Mouse (Mus musculus): ENCODE measurements at regions not wholly inside any gene's neighbourhood (a gene's known extent, or its start where the extent isn't known, plus 50 kb on each side); places are given as distances from the start of the nearest gene placed in this dataset.

GRCm38 (mm10) chr16:76577206-76577605, 203.6 kb upstream of the Nrip1 start:
- no peak overlapping the region for H3K9ac ChIP-seq (ENCODE audit: low read depth, low read length)
- WGBS (ENCODE audit: insufficient replicate concordance) = 82% methylated on average over 2 of the region's 2 CpGs
- H3K36me3 ChIP-seq (ENCODE audit: control insufficient read depth, insufficient read depth, low read length) = no peaks in the 10 kb centered on the region
- no peak overlapping the region for H3K27ac ChIP-seq (ENCODE audit: low read depth, low read length)
- ATAC-seq (replicated peaks; ENCODE audit: insufficient number of reproducible peaks, low FRiP score, low TSS enrichment) = no peak
- H3K27me3 ChIP-seq (ENCODE audit: control insufficient read depth, insufficient read depth, low read length) = no peaks in the 10 kb centered on the region
- H3K4me1 ChIP-seq (ENCODE audit: control insufficient read depth, insufficient read depth, low read length) = no peaks in the 10 kb centered on the region
- no peak overlapping the region for H3K4me3 ChIP-seq (ENCODE audit: low read depth, low read length)
- H3K9me3 ChIP-seq (replicated peaks; ENCODE audit: control insufficient read depth, low read length) = no peaks in the 10 kb centered on the region
- no peak overlapping the region for H3K4me2 ChIP-seq

GRCm38 (mm10) chr16:76575281-76575680, 201.7 kb upstream of the Nrip1 start:
- Histone ChIP-seq H3K27me3 (ENCODE audit: control insufficient read depth, insufficient read depth, low read length) (no peaks in the 10 kb centered on the region), H3K4me1 (ENCODE audit: control insufficient read depth, insufficient read depth, low read length) (no peaks in the 10 kb centered on the region), H3K27ac (ENCODE audit: low read depth, low read length) (no peak overlapping the region), H3K4me2 (no peak overlapping the region), H3K4me3 (ENCODE audit: low read depth, low read length) (no peak overlapping the region), H3K9ac (ENCODE audit: low read depth, low read length) (no peak overlapping the region), H3K9me3 (replicated peaks; ENCODE audit: control insufficient read depth, low read length) (no peaks in the 10 kb centered on the region), H3K36me3 (ENCODE audit: control insufficient read depth, insufficient read depth, low read length) (no peaks in the 10 kb centered on the region)
- WGBS (ENCODE audit: insufficient replicate concordance) = 64% methylated on average over 3 of the region's 3 CpGs
- no peak for ATAC-seq (replicated peaks; ENCODE audit: insufficient number of reproducible peaks, low FRiP score, low TSS enrichment)

- peak overlapping the region; percentile 1; the same call in 1 of the 2 replicates for H3K4me2 ChIP-seq
- H3K27ac ChIP-seq (ENCODE audit: low read depth, low read length) = no peak overlapping the region
- no peak overlapping the region for H3K4me3 ChIP-seq (ENCODE audit: low read depth, low read length)
- no peaks in the 10 kb centered on the region for H3K36me3 ChIP-seq (ENCODE audit: control insufficient read depth, insufficient read depth, low read length)
- H3K9me3 ChIP-seq (replicated peaks; ENCODE audit: control insufficient read depth, low read length) = no peaks in the 10 kb centered on the region
- ATAC-seq (replicated peaks; ENCODE audit: insufficient number of reproducible peaks, low FRiP score, low TSS enrichment) = no peak
- 13% methylated on average over 11 of the region's 11 CpGs for WGBS (ENCODE audit: insufficient replicate concordance)
- H3K27me3 ChIP-seq (ENCODE audit: control insufficient read depth, insufficient read depth, low read length) = no peaks in the 10 kb centered on the region
- H3K9ac ChIP-seq (ENCODE audit: low read depth, low read length) = no peak overlapping the region
- H3K4me1 ChIP-seq (ENCODE audit: control insufficient read depth, insufficient read depth, low read length) = no peaks in the 10 kb centered on the region
These were observed 192.6 kb upstream of the Nrip1 start for GRCm38 (mm10) chr16:76566220-76566619.

- no peak overlapping the region for H3K4me3 ChIP-seq (ENCODE audit: low read depth, low read length)
- H3K27me3 ChIP-seq (ENCODE audit: control insufficient read depth, insufficient read depth, low read length) = no peaks in the 10 kb centered on the region
- 81% methylated on average over 4 of the region's 4 CpGs for WGBS (ENCODE audit: insufficient replicate concordance)
- no peaks in the 10 kb centered on the region for H3K9me3 ChIP-seq (replicated peaks; ENCODE audit: control insufficient read depth, low read length)
- H3K9ac ChIP-seq (ENCODE audit: low read depth, low read length) = no peak overlapping the region
- no peaks in the 10 kb centered on the region for H3K4me1 ChIP-seq (ENCODE audit: control insufficient read depth, insufficient read depth, low read length)
- H3K27ac ChIP-seq (ENCODE audit: low read depth, low read length) = no peak overlapping the region
- H3K4me2 ChIP-seq = no peak overlapping the region
- no peak for ATAC-seq (replicated peaks; ENCODE audit: insufficient number of reproducible peaks, low FRiP score, low TSS enrichment)
- H3K36me3 ChIP-seq (ENCODE audit: control insufficient read depth, insufficient read depth, low read length) = no peaks in the 10 kb centered on the region
These were observed 181.2 kb upstream of the Nrip1 start for GRCm38 (mm10) chr16:76554846-76555245.

GRCm38 (mm10) chr16:76549628-76550027, 176.0 kb upstream of the Nrip1 start:
- H3K27ac ChIP-seq (ENCODE audit: low read depth, low read length) = no peak overlapping the region
- no peak overlapping the region for H3K4me2 ChIP-seq
- no peak overlapping the region for H3K4me3 ChIP-seq (ENCODE audit: low read depth, low read length)
- no peaks in the 10 kb centered on the region for H3K27me3 ChIP-seq (ENCODE audit: control insufficient read depth, insufficient read depth, low read length)
- H3K9me3 ChIP-seq (replicated peaks; ENCODE audit: control insufficient read depth, low read length) = no peaks in the 10 kb centered on the region
- no peak for ATAC-seq (replicated peaks; ENCODE audit: insufficient number of reproducible peaks, low FRiP score, low TSS enrichment)
- no peaks in the 10 kb centered on the region for H3K4me1 ChIP-seq (ENCODE audit: control insufficient read depth, insufficient read depth, low read length)
- H3K36me3 ChIP-seq (ENCODE audit: control insufficient read depth, insufficient read depth, low read length) = no peaks in the 10 kb centered on the region
- WGBS (ENCODE audit: insufficient replicate concordance) = 85% methylated on average over 5 of the region's 5 CpGs
- no peak overlapping the region for H3K9ac ChIP-seq (ENCODE audit: low read depth, low read length)

- no peaks in the 10 kb centered on the region for H3K9me3 ChIP-seq (replicated peaks; ENCODE audit: control insufficient read depth, low read length)
- H3K36me3 ChIP-seq (ENCODE audit: control insufficient read depth, insufficient read depth, low read length) = no peaks in the 10 kb centered on the region
- H3K27ac ChIP-seq (ENCODE audit: low read depth, low read length) = no peak overlapping the region
- 89% methylated on average over 4 of the region's 4 CpGs for WGBS (ENCODE audit: insufficient replicate concordance)
- no peak overlapping the region for H3K9ac ChIP-seq (ENCODE audit: low read depth, low read length)
- H3K27me3 ChIP-seq (ENCODE audit: control insufficient read depth, insufficient read depth, low read length) = no peaks in the 10 kb centered on the region
- H3K4me3 ChIP-seq (ENCODE audit: low read depth, low read length) = no peak overlapping the region
- no peaks in the 10 kb centered on the region for H3K4me1 ChIP-seq (ENCODE audit: control insufficient read depth, insufficient read depth, low read length)
- H3K4me2 ChIP-seq = no peak overlapping the region
- no peak for ATAC-seq (replicated peaks; ENCODE audit: insufficient number of reproducible peaks, low FRiP score, low TSS enrichment)
These were observed 173.5 kb upstream of the Nrip1 start for GRCm38 (mm10) chr16:76547087-76547486.

- Histone ChIP-seq H3K27ac (ENCODE audit: low read depth, low read length) (no peak overlapping the region), H3K9ac (ENCODE audit: low read depth, low read length) (no peak overlapping the region), H3K4me3 (ENCODE audit: low read depth, low read length) (no peak overlapping the region), H3K9me3 (replicated peaks; ENCODE audit: control insufficient read depth, low read length) (no peaks in the 10 kb centered on the region), H3K4me2 (no peak overlapping the region), H3K4me1 (ENCODE audit: control insufficient read depth, insufficient read depth, low read length) (no peaks in the 10 kb centered on the region), H3K36me3 (ENCODE audit: control insufficient read depth, insufficient read depth, low read length) (no peaks in the 10 kb centered on the region), H3K27me3 (ENCODE audit: control insufficient read depth, insufficient read depth, low read length) (no peaks in the 10 kb centered on the region)
- WGBS (ENCODE audit: insufficient replicate concordance) = 81% methylated on average over 2 of the region's 2 CpGs
- no peak for ATAC-seq (replicated peaks; ENCODE audit: insufficient number of reproducible peaks, low FRiP score, low TSS enrichment)
These were observed 173.0 kb upstream of the Nrip1 start for GRCm38 (mm10) chr16:76546632-76547031.

- no peaks in the 10 kb centered on the region for H3K9me3 ChIP-seq (replicated peaks; ENCODE audit: control insufficient read depth, low read length)
- 82% methylated on average over 2 of the region's 2 CpGs for WGBS (ENCODE audit: insufficient replicate concordance)
- H3K4me2 ChIP-seq = no peak overlapping the region
- H3K27me3 ChIP-seq (ENCODE audit: control insufficient read depth, insufficient read depth, low read length) = no peaks in the 10 kb centered on the region
- no peak overlapping the region for H3K9ac ChIP-seq (ENCODE audit: low read depth, low read length)
- H3K27ac ChIP-seq (ENCODE audit: low read depth, low read length) = no peak overlapping the region
- H3K36me3 ChIP-seq (ENCODE audit: control insufficient read depth, insufficient read depth, low read length) = no peaks in the 10 kb centered on the region
- H3K4me1 ChIP-seq (ENCODE audit: control insufficient read depth, insufficient read depth, low read length) = no peaks in the 10 kb centered on the region
- no peak for ATAC-seq (replicated peaks; ENCODE audit: insufficient number of reproducible peaks, low FRiP score, low TSS enrichment)
- H3K4me3 ChIP-seq (ENCODE audit: low read depth, low read length) = no peak overlapping the region
These were observed 172.3 kb upstream of the Nrip1 start for GRCm38 (mm10) chr16:76545942-76546341.

GRCm38 (mm10) chr16:76544972-76545371, 171.3 kb upstream of the Nrip1 start:
- Histone ChIP-seq H3K4me2 (no peak overlapping the region), H3K4me3 (ENCODE audit: low read depth, low read length) (no peak overlapping the region), H3K9me3 (replicated peaks; ENCODE audit: control insufficient read depth, low read length) (no peaks in the 10 kb centered on the region), H3K27me3 (ENCODE audit: control insufficient read depth, insufficient read depth, low read length) (no peaks in the 10 kb centered on the region), H3K9ac (ENCODE audit: low read depth, low read length) (no peak overlapping the region), H3K4me1 (ENCODE audit: control insufficient read depth, insufficient read depth, low read length) (peaks cover under 1% of the 10 kb centered on the region; the same call in 1 of the 2 replicates), H3K27ac (ENCODE audit: low read depth, low read length) (no peak overlapping the region), H3K36me3 (ENCODE audit: control insufficient read depth, insufficient read depth, low read length) (no peaks in the 10 kb centered on the region)
- WGBS (ENCODE audit: insufficient replicate concordance) = 68% methylated on average over 4 of the region's 4 CpGs
- ATAC-seq (replicated peaks; ENCODE audit: insufficient number of reproducible peaks, low FRiP score, low TSS enrichment) = no peak

Data from heart, embryonic 11.5 days (tissue).